Mouse (Mus musculus) adrenal gland (tissue): ENCODE data around the gene Ptch2.

Experiments used
- intact Hi-C: fragments of 180-260 bp; cut with DNase I; formaldehyde crosslinking; loops from one replicate; pipeline ENCODE4 v1.15.1; 2025

Gene Ptch2

GRCm38 (mm10) chr4:117101218-117101617, 5.3 kb downstream of the Ptch2 start:
- intact Hi-C loops = loop anchor here (5.0 kb wide), 1 partner anchor 41 kb away; no protein-coding TSS in a partner anchor

DNA sequence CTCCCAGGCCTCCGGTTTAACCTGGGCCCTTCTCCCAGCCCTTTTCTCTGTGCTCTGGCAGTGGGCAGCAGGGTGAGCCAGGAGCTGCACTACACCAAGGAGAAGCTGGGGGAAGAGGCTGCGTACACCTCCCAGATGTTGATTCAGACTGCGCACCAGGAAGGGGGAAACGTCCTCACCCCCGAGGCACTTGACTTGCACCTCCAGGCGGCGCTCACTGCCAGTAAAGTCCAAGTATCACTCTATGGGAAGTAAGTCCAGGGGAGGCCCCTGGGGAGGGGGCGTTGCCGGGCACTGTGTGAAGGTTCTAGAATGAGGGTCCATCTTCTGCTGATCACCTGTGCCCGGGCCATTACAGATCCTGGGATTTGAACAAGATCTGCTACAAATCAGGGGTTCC, 8.8 kb downstream of the Ptch2 start:
- intact Hi-C loops = loop anchor here (5.0 kb wide), 1 partner anchor 38 kb away; no protein-coding TSS in a partner anchor

GRCm38 (mm10) chr4:117105127-117105526, 9.3 kb downstream of the Ptch2 start:
- intact Hi-C loops = no loop called here

- intact Hi-C loops = no loop called here
Observed at GRCm38 (mm10) chr4:117107813-117108523, 12.1 kb downstream of the Ptch2 start.

GRCm38 (mm10) chr4:117108524-117108849, 12.6 kb downstream of the Ptch2 start:
- intact Hi-C loops = no loop called here

GRCm38 (mm10) chr4:117109330-117109729, 13.5 kb downstream of the Ptch2 start:
- intact Hi-C loops = no loop called here

DNA sequence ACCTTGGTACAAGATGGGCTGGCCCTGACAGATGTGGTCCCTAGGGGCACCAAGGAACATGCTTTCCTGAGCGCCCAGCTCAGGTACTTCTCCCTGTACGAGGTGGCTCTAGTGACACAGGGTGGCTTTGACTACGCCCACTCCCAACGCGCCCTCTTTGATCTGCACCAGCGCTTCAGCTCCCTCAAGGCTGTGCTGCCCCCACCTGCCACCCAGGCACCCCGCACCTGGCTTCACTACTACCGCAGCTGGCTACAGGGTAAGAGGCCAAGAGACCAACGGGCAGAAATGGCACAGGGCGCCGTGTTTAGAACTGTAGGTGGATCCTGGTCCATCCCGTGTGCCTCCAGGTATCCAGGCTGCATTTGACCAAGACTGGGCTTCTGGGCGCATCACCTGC, 14.4 kb downstream of the Ptch2 start:
- intact Hi-C loops = no loop called here

DNA sequence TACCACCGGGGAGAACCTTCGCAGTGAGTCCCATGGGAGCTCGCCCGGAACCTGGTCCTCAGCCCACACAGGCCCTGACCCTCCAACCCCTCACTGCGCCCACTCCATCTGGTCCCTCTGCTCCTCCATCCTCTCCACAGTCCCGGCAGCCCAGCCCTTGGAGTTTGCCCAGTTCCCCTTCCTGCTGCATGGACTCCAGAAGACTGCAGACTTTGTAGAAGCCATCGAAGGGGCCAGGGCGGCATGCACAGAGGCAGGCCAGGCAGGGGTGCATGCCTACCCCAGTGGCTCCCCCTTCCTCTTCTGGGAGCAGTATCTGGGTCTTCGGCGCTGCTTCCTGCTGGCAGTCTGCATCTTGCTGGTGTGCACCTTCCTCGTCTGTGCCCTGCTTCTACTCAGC, 15.1 kb downstream of the Ptch2 start:
- intact Hi-C loops = no loop called here

DNA sequence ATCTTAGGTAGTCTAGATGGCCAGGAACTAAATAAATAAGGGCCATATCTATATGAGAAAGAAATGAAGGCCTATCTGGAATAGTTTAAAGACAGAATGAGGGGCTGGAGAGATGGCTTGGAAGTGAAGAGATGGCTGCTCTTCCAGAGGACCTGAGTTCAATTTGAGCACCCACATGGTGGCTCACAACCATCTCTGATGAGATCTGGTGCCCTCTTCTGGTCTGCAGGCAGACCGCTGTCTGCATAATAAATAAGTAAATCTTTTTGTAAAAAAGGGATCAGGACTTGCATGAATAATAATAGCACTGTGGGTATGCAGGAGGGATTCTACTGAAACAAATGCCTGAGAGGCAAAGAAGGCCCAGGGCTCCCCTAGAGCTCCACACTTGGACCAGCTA, 17.4 kb downstream of the Ptch2 start:
- intact Hi-C loops = no loop called here

- intact Hi-C loops = no loop called here
Observed at GRCm38 (mm10) chr4:117115592-117115991, 19.7 kb downstream of the Ptch2 start.

GRCm38 (mm10) chr4:117117931-117118330, 22.1 kb downstream of the Ptch2 start:
- intact Hi-C loops = no loop called here

DNA sequence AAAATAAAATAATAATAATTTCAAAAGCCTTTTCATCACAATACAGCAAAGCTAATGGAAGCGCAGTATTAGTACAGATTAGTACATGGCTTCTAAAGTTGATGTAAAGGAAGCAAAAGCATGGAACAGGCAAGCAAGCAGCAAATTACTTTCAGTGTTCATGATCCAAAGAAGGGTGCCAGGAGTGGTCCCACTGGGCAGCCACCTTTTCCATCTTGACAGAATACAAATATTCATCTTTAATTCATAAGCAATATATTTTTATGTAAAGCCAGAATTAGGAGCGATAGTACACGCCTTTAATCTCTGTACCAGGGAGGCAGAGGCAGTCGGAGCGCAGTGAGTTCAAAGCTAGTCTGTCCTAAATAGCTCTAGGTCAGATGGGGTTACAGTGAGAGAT, 23.8 kb downstream of the Ptch2 start:
- intact Hi-C loops = loop anchor here (5.0 kb wide), 1 partner anchor 117 kb away; no protein-coding TSS in a partner anchor

GRCm38 (mm10) chr4:117120052-117120444, 24.2 kb downstream of the Ptch2 start:
- intact Hi-C loops = loop anchor here (5.0 kb wide), 1 partner anchor 118 kb away; no protein-coding TSS in a partner anchor

DNA sequence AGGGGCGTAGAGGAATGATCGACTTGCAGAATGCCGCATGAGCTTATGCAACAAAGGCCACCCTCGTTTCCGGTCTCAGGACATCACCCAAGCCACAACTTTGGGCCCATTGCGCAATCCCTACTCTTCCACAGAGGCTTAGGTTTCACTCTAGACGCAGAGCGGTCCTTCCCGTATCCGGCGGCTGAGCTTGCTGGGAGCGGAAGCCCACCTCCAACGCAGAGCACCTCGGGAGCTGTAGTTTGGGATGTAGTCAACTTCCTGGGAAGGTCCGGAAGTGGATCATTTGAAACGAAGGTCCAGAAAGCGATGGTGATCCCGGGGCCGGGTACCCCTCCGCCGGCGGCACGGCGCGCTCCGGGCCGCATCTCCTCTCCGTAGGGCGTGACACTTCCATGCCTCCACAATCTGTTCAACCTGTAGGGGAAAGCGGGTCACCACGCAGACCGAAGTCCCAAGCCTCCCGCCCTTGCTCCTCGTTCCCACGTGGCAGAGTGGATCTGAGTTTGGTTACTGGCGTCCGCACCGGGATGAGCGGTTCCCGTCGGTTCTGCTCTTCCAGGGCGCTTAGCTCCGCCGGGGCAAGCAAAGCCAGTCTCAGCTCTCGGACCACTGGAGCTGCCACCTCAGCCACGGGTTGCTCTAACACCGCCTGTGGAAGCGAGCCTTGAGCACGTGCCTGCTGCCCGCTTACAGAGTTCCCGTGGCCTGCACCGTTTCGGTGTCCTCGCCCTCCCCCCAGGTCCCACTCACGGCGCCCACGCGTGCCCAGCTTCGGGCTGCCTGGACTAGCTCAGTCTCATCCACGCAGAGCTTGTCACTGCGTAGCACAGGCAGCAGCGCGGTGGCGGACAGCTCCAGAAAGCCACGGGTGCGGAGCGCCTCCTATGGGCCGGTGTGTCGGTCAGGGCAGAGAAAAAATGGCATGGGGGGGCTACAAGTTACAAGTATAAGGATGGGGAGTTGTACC, 24.9 kb downstream of the Ptch2 start:
- intact Hi-C loops = loop anchor here (5.0 kb wide), 1 partner anchor 118 kb away; no protein-coding TSS in a partner anchor

DNA sequence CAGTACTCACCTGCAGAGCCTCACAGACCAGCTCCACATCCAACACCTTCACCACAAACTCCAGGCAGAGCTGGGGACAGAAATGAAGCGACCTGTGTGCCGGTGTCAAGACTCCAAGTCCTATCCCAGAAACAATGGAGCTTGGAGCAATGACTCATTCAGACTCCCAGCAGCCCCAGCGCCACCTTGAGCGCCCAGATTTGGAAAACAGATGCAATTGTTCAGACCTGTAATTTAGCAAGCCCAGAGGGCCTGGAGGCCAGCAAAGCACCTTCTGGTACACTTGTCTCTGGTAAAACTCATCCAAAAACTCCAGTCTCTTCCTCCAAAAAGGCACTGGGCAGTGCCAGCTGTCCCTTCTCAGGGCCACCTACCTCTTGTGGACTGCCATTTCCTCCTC, 26.3 kb downstream of the Ptch2 start:
- intact Hi-C loops = loop anchor here (5.0 kb wide), 1 partner anchor 120 kb away; no protein-coding TSS in a partner anchor

DNA sequence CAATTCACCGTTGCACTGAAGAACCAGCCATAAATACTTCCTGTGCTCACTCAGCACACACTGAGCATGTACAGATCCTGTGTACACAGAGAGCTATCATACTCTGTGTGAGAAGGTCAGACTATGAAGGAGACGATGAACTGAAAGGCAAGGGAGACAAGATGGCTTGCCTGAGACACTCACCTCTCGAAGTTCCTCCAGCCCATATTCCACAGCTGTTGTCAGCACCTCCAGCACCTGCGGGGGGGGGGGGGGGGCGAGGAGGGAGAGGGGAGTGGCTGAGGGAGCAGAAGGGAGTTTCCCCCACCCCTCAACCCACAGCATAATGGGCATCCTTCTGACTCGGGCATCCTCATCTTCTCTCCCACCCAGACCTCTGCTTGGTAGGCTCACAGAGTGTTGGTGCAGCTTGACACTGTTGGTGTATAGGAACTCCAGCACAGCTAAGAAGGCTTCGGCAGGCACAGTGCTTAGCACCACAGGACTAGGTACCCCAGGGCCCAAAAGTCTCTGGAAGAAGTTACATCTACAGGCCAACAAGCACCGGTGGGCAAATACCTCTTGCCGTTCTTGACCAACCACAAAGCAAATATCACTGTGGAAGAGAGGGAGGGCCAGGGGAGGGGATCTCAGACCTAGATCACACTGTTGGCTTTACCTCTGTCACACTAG, 27.8 kb downstream of the Ptch2 start:
- intact Hi-C loops = loop anchor here (5.0 kb wide), 1 partner anchor 121 kb away; no protein-coding TSS in a partner anchor

DNA sequence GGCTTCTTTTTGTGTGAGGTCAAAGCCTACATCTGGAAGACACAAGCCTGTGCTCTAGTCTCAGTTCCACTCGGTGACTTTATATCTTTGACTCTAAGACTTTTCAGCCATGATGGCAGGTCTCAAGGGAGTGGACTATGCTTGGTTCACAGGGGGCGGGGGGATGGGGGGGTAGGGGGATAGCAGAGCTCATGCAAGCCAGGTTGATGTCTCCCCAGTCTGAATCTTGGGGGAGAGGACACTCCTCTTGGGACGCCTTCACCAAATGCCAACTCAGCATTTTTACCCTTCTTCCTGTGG, 28.3 kb downstream of the Ptch2 start:
- intact Hi-C loops = loop anchor here (5.0 kb wide), 1 partner anchor 122 kb away; no protein-coding TSS in a partner anchor

DNA sequence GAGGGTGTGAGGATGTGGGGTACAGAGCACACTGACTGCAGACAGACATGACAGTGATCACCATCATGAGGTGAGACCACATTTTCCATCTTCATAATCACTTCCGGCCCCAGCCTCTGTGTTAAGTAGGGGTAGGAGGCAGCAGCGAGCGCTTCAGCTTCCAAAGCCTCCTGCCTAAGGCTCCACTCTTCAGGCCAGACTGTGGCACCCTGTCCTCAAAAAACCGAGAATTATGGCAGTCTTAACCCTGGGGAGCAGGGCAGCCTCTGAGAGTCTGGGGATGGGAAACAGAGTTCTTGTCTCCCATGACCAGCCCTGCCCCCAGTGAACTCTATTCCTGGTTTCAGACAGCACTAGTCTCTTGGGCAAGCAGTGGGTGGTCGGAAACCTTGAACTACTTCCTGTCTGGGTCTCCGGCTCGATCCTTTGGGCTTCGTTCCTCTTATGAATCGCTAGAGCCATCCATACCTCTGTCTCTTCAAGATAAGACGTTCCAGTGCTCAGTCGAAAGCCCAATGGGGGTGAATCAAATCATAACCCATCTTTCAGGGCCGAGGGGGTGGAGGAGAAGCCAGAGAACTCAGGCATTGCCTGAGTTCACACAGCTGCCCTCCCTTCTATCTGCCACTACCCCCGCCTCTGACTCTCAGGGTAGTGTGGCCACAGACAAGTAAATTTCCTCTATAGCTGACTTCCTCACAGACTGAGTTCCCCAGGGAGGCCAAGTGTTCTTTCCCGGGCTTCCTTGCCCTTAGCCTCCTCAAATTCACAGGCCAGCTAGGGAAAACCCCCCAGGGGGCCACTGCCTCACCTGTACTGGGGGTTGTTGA, 28.9 kb downstream of the Ptch2 start:
- intact Hi-C loops = loop anchor here (5.0 kb wide), 1 partner anchor 122 kb away; no protein-coding TSS in a partner anchor

- intact Hi-C loops = no loop called here
Observed at GRCm38 (mm10) chr4:117125348-117125909, 29.6 kb downstream of the Ptch2 start, which contains the start of gene Btbd19. Gene Btbd19 (minus strand): TSS chr4:117125725.
